Mouse (Mus musculus) left cerebral cortex, adult 9 months (tissue): ENCODE measurements around the gene Aph1c.
"Not testable (repeated sequence)": the region's sequence is repeated elsewhere in the genome, so short reads cannot be mapped to it uniquely, and the experiment has no call there.

Experiments used
- DNase-seq, 2 experiments: peaks; one replicate each; pipeline ENCODE4 v3.0.0; 2022; ENCODE audit warnings: low spot score in 2 of 2

Aph1c gene

GRCm38 (mm10) chr9:66834318-66835096 is at the start of gene Aph1c:
Gene Aph1c, minus strand, starts transcription at chr9:66834726.
- DNase-seq = peak; percentile 98 to 99

GRCm38 (mm10) chr9:66883500-66883899 is 49.0 kb upstream of the Aph1c start:
- DNase-seq = no peak

GRCm38 (mm10) chr9:66882406-66882821 is 47.9 kb upstream of the Aph1c start:
- DNase-seq = no peak

- DNase-seq = no peak
Observed at GRCm38 (mm10) chr9:66881858-66882257, 47.3 kb upstream of the Aph1c start.

GRCm38 (mm10) chr9:66880752-66881151 is 46.2 kb upstream of the Aph1c start:
- no peak for DNase-seq

- DNase-seq = no peak
Observed at GRCm38 (mm10) chr9:66879486-66879885, 45.0 kb upstream of the Aph1c start.

GRCm38 (mm10) chr9:66878899-66879298 is 44.4 kb upstream of the Aph1c start:
- peak in 1 of 2 experiments; percentile 20 for DNase-seq

- no peak for DNase-seq
Observed at GRCm38 (mm10) chr9:66876577-66876976, 42.1 kb upstream of the Aph1c start.

- DNase-seq = no peak
Observed at GRCm38 (mm10) chr9:66874297-66874696, 39.8 kb upstream of the Aph1c start.

- DNase-seq = no peak
Observed at GRCm38 (mm10) chr9:66873531-66873930, 39.0 kb upstream of the Aph1c start.

- DNase-seq = not testable (repeated sequence)
Observed at GRCm38 (mm10) chr9:66873009-66873408, 38.5 kb upstream of the Aph1c start.

GRCm38 (mm10) chr9:66872015-66872727 is 37.6 kb upstream of the Aph1c start:
- no peak for DNase-seq

- peak in 1 of 2 experiments; percentile 42 for DNase-seq
Observed at GRCm38 (mm10) chr9:66864708-66865107, 30.2 kb upstream of the Aph1c start.

GRCm38 (mm10) chr9:66863456-66863855 is 28.9 kb upstream of the Aph1c start:
- DNase-seq = peak in 1 of 2 experiments; percentile 33

GRCm38 (mm10) chr9:66862202-66862601 is 27.7 kb upstream of the Aph1c start:
- DNase-seq = no peak

- no peak for DNase-seq
Observed at GRCm38 (mm10) chr9:66861104-66861767, 26.7 kb upstream of the Aph1c start.

- DNase-seq = no peak
Observed at GRCm38 (mm10) chr9:66859523-66859922, 25.0 kb upstream of the Aph1c start.

GRCm38 (mm10) chr9:66855865-66856264 is 21.3 kb upstream of the Aph1c start:
- DNase-seq = no peak

GRCm38 (mm10) chr9:66852592-66852991 is 18.1 kb upstream of the Aph1c start:
- DNase-seq = no peak

- DNase-seq = no peak
Observed at GRCm38 (mm10) chr9:66850966-66851365, 16.4 kb upstream of the Aph1c start.

- DNase-seq = no peak
Observed at GRCm38 (mm10) chr9:66846822-66847221, 12.3 kb upstream of the Aph1c start.

- no peak for DNase-seq
Observed at GRCm38 (mm10) chr9:66835097-66835480, 563 bp upstream of the Aph1c start.
